Mouse (Mus musculus): Measurements from ENCODE around the gene Gm10295. TPM values are rescaled to one million over a fixed set of nuclear protein-coding genes. Genes with fewer than 3 reads are reported as not detected.

Gm10295 gene
- polyA plus RNA-seq, 1 experiment from 2014 or later, result not detected

DNA sequence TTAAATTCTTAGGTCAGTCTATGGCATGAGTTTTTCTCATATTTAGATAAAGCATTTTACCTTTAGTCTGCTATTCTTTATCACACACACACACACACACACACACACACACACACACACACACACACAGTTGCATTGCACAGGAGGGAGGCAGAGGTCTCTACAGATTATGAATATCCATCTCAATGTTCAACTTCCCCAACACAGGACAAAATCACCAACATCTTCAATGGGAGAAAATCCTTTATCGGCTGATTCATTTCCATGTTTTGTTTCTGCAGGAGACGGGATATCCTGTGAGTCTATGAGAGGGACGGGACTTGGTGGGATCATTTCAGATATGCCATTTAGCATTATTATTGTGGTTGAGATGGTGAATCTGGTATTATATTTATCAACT, 18.8 kb upstream of the Gm10295 start:
- H3K4me3 ChIP-seq (ENCODE audit: low read depth, low read length), result no peak overlapping the region
- no peak overlapping the region for H3K9ac ChIP-seq (replicated peaks; ENCODE audit: low read depth, low read length)
- no peak overlapping the region for H3K4me2 ChIP-seq (ENCODE audit: low read depth, low read length)
- ATAC-seq (ENCODE audit: low read depth), result no peak
- H3K27me3 ChIP-seq (ENCODE audit: control insufficient read depth, insufficient read depth, low read length), result no peaks in the 10 kb centered on the region
- H3K9me3 ChIP-seq (ENCODE audit: control insufficient read depth, low read length), result no peaks in the 10 kb centered on the region
- H3K27ac ChIP-seq (ENCODE audit: low read depth, low read length), result no peak overlapping the region
- WGBS, result 91% methylated on average over 3 of the region's 3 CpGs
- H3K36me3 ChIP-seq (ENCODE audit: control insufficient read depth, insufficient read depth, low read length), result no peaks in the 10 kb centered on the region
- H3K4me1 ChIP-seq (ENCODE audit: control insufficient read depth, insufficient read depth, low read length), result no peaks in the 10 kb centered on the region

GRCm38 (mm10) chr7:71368543-71369181, 17.4 kb upstream of the Gm10295 start:
- no peaks in the 10 kb centered on the region for H3K27me3 ChIP-seq (ENCODE audit: control insufficient read depth, insufficient read depth, low read length)
- H3K9me3 ChIP-seq (ENCODE audit: control insufficient read depth, low read length), result no peaks in the 10 kb centered on the region
- no peaks in the 10 kb centered on the region for H3K4me1 ChIP-seq (ENCODE audit: control insufficient read depth, insufficient read depth, low read length)
- no peaks in the 10 kb centered on the region for H3K36me3 ChIP-seq (ENCODE audit: control insufficient read depth, insufficient read depth, low read length)
- H3K4me3 ChIP-seq (ENCODE audit: low read depth, low read length), result no peak overlapping the region
- H3K27ac ChIP-seq (ENCODE audit: low read depth, low read length), result no peak overlapping the region
- H3K4me2 ChIP-seq (ENCODE audit: low read depth, low read length), result no peak overlapping the region
- 82% methylated on average over 13 of the region's 13 CpGs for WGBS
- H3K9ac ChIP-seq (replicated peaks; ENCODE audit: low read depth, low read length), result no peak overlapping the region
- no peak for ATAC-seq (ENCODE audit: low read depth)

DNA sequence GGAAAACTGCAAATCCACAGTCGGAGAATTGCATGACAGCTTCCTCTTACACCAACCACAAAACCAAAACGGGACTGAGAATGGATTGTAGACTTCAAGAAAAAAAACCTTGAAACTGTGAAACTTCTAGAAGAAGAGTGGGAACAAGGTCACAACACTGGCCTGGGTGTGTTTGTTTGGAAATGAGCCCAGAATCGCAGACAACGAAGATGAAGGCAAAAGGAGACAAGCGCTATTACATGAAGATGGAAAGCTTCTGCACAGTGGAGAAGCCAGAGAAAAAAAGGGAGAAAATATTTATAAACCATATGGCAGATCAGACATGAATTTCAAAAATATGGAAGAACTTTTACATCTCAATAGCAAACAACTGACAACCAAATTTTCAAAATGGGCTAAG, 4.3 kb upstream of the Gm10295 start:
- H3K4me3 ChIP-seq (ENCODE audit: low read depth, low read length), result no peak overlapping the region
- H3K27me3 ChIP-seq (ENCODE audit: control insufficient read depth, insufficient read depth, low read length), result no peaks in the 10 kb centered on the region
- peaks cover 7% of the 10 kb centered on the region; the same call in 1 of the 2 replicates for H3K4me1 ChIP-seq (ENCODE audit: control insufficient read depth, insufficient read depth, low read length)
- H3K9me3 ChIP-seq (ENCODE audit: control insufficient read depth, low read length), result no peaks in the 10 kb centered on the region
- no peak for ATAC-seq (ENCODE audit: low read depth)
- 80% methylated on average over 5 of the region's 5 CpGs for WGBS
- no peak overlapping the region for H3K27ac ChIP-seq (ENCODE audit: low read depth, low read length)
- no peaks in the 10 kb centered on the region for H3K36me3 ChIP-seq (ENCODE audit: control insufficient read depth, insufficient read depth, low read length)
- no peak overlapping the region for H3K9ac ChIP-seq (replicated peaks; ENCODE audit: low read depth, low read length)
- H3K4me2 ChIP-seq (ENCODE audit: low read depth, low read length), result no peak overlapping the region

GRCm38 (mm10) chr7:71348922-71349321, 2.4 kb downstream of the Gm10295 start:
- 70% methylated on average over 9 of the region's 9 CpGs for WGBS
- H3K9ac ChIP-seq (replicated peaks; ENCODE audit: low read depth, low read length), result no peak overlapping the region
- no peaks in the 10 kb centered on the region for H3K36me3 ChIP-seq (ENCODE audit: control insufficient read depth, insufficient read depth, low read length)
- H3K9me3 ChIP-seq (ENCODE audit: control insufficient read depth, low read length), result no peaks in the 10 kb centered on the region
- H3K4me1 ChIP-seq (ENCODE audit: control insufficient read depth, insufficient read depth, low read length), result peaks cover 8% of the 10 kb centered on the region; the same call in 1 of the 2 replicates
- H3K4me2 ChIP-seq (ENCODE audit: low read depth, low read length), result no peak overlapping the region
- no peak overlapping the region for H3K27ac ChIP-seq (ENCODE audit: low read depth, low read length)
- no peak overlapping the region for H3K4me3 ChIP-seq (ENCODE audit: low read depth, low read length)
- H3K27me3 ChIP-seq (ENCODE audit: control insufficient read depth, insufficient read depth, low read length), result no peaks in the 10 kb centered on the region
- ATAC-seq (ENCODE audit: low read depth), result no peak

DNA sequence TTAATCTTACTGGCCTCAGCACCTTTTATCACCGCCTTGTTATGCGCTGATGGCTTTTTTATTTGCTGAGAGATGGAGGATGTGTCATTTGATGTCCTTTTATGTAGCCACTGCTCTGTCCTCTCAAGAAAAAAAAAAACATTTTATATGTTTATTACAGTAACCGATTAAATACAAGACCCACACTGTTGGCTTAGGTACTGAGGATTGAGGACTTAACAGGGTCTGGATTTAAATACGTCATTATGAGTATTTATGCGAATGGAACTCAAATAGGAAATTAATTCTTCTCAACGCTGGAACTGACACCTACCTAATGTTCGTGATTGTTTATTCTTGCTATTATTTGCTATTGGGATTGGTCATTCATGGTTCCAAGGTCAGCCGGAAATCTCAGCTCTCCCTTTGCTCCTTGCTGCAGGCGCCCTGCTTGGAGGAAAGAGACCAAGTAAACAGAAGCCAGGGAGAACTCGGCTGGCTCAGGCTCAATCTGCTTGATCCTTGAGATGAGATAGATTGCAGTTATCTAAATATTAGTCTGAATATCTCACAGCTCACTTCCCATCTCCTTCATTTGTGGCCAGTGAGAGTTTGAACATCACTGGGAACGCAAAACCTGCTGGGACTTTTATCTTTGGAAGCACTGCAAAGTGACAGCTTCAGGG, 26.2 kb downstream of the Gm10295 start:
- Histone ChIP-seq H3K27ac (ENCODE audit: low read depth, low read length) (no peak overlapping the region), H3K27me3 (ENCODE audit: control insufficient read depth, insufficient read depth, low read length) (no peaks in the 10 kb centered on the region), H3K36me3 (ENCODE audit: control insufficient read depth, insufficient read depth, low read length) (no peaks in the 10 kb centered on the region), H3K4me2 (ENCODE audit: low read depth, low read length) (no peak overlapping the region), H3K9ac (replicated peaks; ENCODE audit: low read depth, low read length) (no peak overlapping the region), H3K4me3 (ENCODE audit: low read depth, low read length) (no peak overlapping the region), H3K4me1 (ENCODE audit: control insufficient read depth, insufficient read depth, low read length) (no peaks in the 10 kb centered on the region), H3K9me3 (ENCODE audit: control insufficient read depth, low read length) (no peaks in the 10 kb centered on the region)
- ATAC-seq (ENCODE audit: low read depth), result no peak
- 69% methylated on average over 11 of the region's 11 CpGs for WGBS

DNA sequence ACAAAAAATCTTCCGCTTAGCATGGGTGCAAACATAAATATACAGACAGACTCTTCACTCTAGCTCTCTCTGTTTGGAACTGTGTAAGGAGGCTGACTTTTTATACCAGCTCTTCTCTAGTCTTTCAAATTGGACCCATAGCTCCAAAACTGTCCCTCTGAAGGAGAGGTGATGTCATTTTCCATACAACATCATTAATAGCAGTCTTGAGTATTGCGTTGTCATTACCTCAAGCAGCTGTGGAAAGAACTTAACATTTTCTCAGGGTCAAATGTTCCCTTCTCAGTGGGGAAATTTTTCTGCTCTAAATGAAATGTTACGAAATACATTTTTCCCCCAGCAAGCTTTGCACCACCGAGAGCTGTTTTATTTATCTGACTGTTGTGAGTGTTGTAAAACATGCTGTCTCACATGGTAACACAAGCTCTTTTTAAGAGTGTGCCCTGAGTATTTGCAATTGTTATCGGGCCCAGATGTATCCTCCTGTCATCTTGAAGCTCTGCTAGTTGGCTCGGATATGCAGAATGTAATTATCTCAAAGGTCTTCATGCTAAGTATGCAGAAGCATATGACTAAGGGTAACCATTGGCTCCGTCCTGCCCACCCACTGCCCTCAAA, 38.0 kb downstream of the Gm10295 start:
- no peak for ATAC-seq (ENCODE audit: low read depth)
- no peaks in the 10 kb centered on the region for H3K27me3 ChIP-seq (ENCODE audit: control insufficient read depth, insufficient read depth, low read length)
- H3K27ac ChIP-seq (ENCODE audit: low read depth, low read length), result no peak overlapping the region
- H3K9me3 ChIP-seq (ENCODE audit: control insufficient read depth, low read length), result no peaks in the 10 kb centered on the region
- WGBS, result 77% methylated on average over 7 of the region's 7 CpGs
- H3K4me2 ChIP-seq (ENCODE audit: low read depth, low read length), result no peak overlapping the region
- H3K4me3 ChIP-seq (ENCODE audit: low read depth, low read length), result no peak overlapping the region
- H3K4me1 ChIP-seq (ENCODE audit: control insufficient read depth, insufficient read depth, low read length), result peaks cover 3% of the 10 kb centered on the region; the same call in 1 of the 2 replicates
- H3K9ac ChIP-seq (replicated peaks; ENCODE audit: low read depth, low read length), result no peak overlapping the region
- no peaks in the 10 kb centered on the region for H3K36me3 ChIP-seq (ENCODE audit: control insufficient read depth, insufficient read depth, low read length)

DNA sequence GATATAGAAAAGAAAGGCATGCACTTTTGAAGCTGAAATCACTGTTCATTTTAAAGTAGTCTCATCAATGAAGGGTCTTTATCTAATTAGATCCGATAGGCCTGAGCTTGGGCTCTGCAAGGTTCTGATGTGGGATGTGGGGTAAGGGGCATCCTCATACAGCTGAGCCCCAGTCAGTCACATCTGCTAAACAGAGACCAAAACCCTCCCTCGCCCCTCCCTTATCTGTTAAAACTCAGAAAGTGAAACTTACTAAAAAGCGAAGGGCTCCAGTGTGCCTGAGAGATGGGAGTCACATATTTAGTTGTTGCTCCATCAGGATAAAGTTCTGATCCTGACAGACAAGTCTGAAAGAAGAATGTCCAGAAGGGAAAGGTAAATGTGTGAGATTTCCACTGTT, 38.9 kb downstream of the Gm10295 start:
- WGBS, result 85% methylated on average over 3 of the region's 3 CpGs
- Histone ChIP-seq H3K36me3 (ENCODE audit: control insufficient read depth, insufficient read depth, low read length) (no peaks in the 10 kb centered on the region), H3K9me3 (ENCODE audit: control insufficient read depth, low read length) (no peaks in the 10 kb centered on the region), H3K4me1 (ENCODE audit: control insufficient read depth, insufficient read depth, low read length) (peaks cover 6% of the 10 kb centered on the region; the same call in 1 of the 2 replicates), H3K9ac (replicated peaks; ENCODE audit: low read depth, low read length) (no peak overlapping the region), H3K4me2 (ENCODE audit: low read depth, low read length) (no peak overlapping the region), H3K4me3 (ENCODE audit: low read depth, low read length) (no peak overlapping the region), H3K27me3 (ENCODE audit: control insufficient read depth, insufficient read depth, low read length) (no peaks in the 10 kb centered on the region), H3K27ac (ENCODE audit: low read depth, low read length) (no peak overlapping the region)
- no peak for ATAC-seq (ENCODE audit: low read depth)

GRCm38 (mm10) chr7:71311411-71311810, 39.9 kb downstream of the Gm10295 start:
- no peak overlapping the region for H3K4me2 ChIP-seq (ENCODE audit: low read depth, low read length)
- no peak overlapping the region for H3K27ac ChIP-seq (ENCODE audit: low read depth, low read length)
- no peak overlapping the region for H3K4me3 ChIP-seq (ENCODE audit: low read depth, low read length)
- H3K36me3 ChIP-seq (ENCODE audit: control insufficient read depth, insufficient read depth, low read length), result no peaks in the 10 kb centered on the region
- H3K27me3 ChIP-seq (ENCODE audit: control insufficient read depth, insufficient read depth, low read length), result no peaks in the 10 kb centered on the region
- no peak for ATAC-seq (ENCODE audit: low read depth)
- H3K9ac ChIP-seq (replicated peaks; ENCODE audit: low read depth, low read length), result no peak overlapping the region
- no peaks in the 10 kb centered on the region for H3K9me3 ChIP-seq (ENCODE audit: control insufficient read depth, low read length)
- H3K4me1 ChIP-seq (ENCODE audit: control insufficient read depth, insufficient read depth, low read length), result peaks cover 6% of the 10 kb centered on the region; the same call in 1 of the 2 replicates
- 42% methylated on average over 11 of the region's 11 CpGs for WGBS

- Histone ChIP-seq H3K9ac (replicated peaks; ENCODE audit: low read depth, low read length) (no peak overlapping the region), H3K36me3 (ENCODE audit: control insufficient read depth, insufficient read depth, low read length) (no peaks in the 10 kb centered on the region), H3K9me3 (ENCODE audit: control insufficient read depth, low read length) (no peaks in the 10 kb centered on the region), H3K4me2 (ENCODE audit: low read depth, low read length) (no peak overlapping the region), H3K27me3 (ENCODE audit: control insufficient read depth, insufficient read depth, low read length) (no peaks in the 10 kb centered on the region), H3K27ac (ENCODE audit: low read depth, low read length) (no peak overlapping the region), H3K4me3 (ENCODE audit: low read depth, low read length) (no peak overlapping the region), H3K4me1 (ENCODE audit: control insufficient read depth, insufficient read depth, low read length) (peaks cover 6% of the 10 kb centered on the region; the same call in 1 of the 2 replicates)
- WGBS, result 45% methylated on average over 8 of the region's 8 CpGs
- ATAC-seq (ENCODE audit: low read depth), result no peak
Observed at GRCm38 (mm10) chr7:71308051-71308450, 43.2 kb downstream of the Gm10295 start.
